Mouse (Mus musculus) heart, embryonic 15.5 days (tissue): ENCODE measurements around the gene Txnl4b. TPM values are rescaled to one million over a fixed set of nuclear protein-coding genes. Genes with fewer than 3 reads are reported as not detected.

Experiments
- ATAC-seq: fragments of 200-750 bp; cut with Nextera tagmentation; replicated peaks from 2 replicates; pipeline ENCODE4 v1.8.0; 2017; ENCODE audit warnings: low read depth, moderate TSS enrichment; ENCODE audit not compliant: insufficient number of reproducible peaks, insufficient read depth, low FRiP score
- H3K27ac ChIP-seq: fragments of 300-500 bp; sonication (generic); 2 replicates; pipeline ENCODE4 v1.5.1; 2015; ENCODE audit warnings: mild to moderate bottlenecking, inconsistent platforms
- H3K27me3 ChIP-seq: fragments of 300-500 bp; sonication (generic); 2 replicates; pipeline ENCODE4 v1.6.1; 2015; ENCODE audit warnings: inconsistent platforms
- H3K36me3 ChIP-seq: fragments of 300-500 bp; sonication (generic); 2 replicates; pipeline ENCODE4 v1.6.1; 2015; ENCODE audit warnings: mild to moderate bottlenecking, inconsistent platforms
- H3K4me1 ChIP-seq: fragments of 300-500 bp; sonication (generic); replicated peaks from 2 replicates; pipeline ENCODE4 v1.6.1; 2015; ENCODE audit warnings: inconsistent platforms
- H3K4me2 ChIP-seq: fragments of 300-500 bp; sonication (generic); 2 replicates; pipeline ENCODE4 v1.6.1; 2015; ENCODE audit warnings: inconsistent platforms, mild to moderate bottlenecking, moderate library complexity
- H3K4me3 ChIP-seq: fragments of 300-500 bp; sonication (generic); 2 replicates; pipeline ENCODE4 v1.5.1; 2015; ENCODE audit warnings: mild to moderate bottlenecking, inconsistent platforms
- H3K9ac ChIP-seq: fragments of 300-500 bp; sonication (generic); 2 replicates; pipeline ENCODE4 v1.6.1; 2015; ENCODE audit warnings: mild to moderate bottlenecking, inconsistent platforms
- H3K9me3 ChIP-seq: fragments of 300-500 bp; sonication (generic); replicated peaks from 2 replicates; pipeline ENCODE4 v1.6.1; 2016; ENCODE audit warnings: inconsistent platforms
- WGBS: fragments of 180-500 bp; shearing (Covaris S2); methylation state at CpG from one replicate; pipeline ENCODE4 v1.1.7; 2015; ENCODE audit warnings: mixed read lengths; 5-methylcytosine and 5-hydroxymethylcytosine counted together
- polyA plus RNA-seq: library from polyadenylated mRNA; unstranded; fragments of >200 nt; fragmentation: Nextera tagmentation; extraction: Ambion mirVana; gene quantifications from 2 replicates; pipeline ENCODE4 v1.2.1, GENCODE M21; 2015

The Txnl4b gene
- polyA plus RNA-seq, 1 experiment from 2014 or later, result 16.8 TPM

DNA sequence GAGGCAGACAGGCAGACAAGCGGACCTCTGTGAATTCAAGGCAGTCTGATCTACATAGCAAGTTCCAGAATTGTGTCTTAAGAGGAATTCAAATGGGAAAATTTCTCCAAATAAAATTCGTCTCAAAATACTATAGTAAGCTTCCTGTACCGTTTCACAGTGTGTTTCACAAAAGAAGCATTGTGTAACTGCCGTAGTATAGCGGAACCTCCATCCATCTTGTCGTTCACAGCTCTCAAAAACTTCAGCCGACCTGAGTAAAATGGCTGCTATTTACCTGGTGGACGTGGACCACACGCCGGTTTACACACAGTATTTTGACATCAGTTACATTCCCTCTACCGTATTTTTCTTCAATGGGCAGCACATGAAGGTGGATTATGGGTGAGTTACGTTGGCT is 5.4 kb downstream of the Txnl4b start:
- WGBS, result 84% methylated on average over 12 of the region's 12 CpGs

DNA sequence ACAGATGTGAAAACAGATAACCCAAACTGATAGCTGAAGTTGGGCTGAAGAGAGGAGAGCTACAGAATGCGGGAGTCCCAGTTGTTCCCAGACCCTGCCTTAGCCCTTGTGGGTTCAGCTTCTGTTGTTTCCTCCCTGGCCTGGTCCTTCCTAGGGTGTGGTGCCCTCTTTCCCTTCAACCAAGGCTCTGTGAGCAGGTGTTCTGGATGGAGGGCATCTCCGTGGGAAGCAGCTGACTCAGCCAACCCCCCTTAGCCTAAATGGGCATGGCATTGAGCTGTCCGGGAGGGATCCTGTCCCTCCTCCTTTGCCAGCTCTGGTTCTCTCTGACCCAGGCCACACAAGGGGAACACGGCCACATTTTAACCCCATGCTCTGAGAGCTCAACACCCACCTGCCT is 10.6 kb downstream of the Txnl4b start:
- Histone ChIP-seq H3K27ac (no peak overlapping the region), H3K4me2 (no peak overlapping the region), H3K36me3 (peaks cover 6% of the 10 kb centered on the region)

More for the DNA sequence above, 5.4 kb downstream of the Txnl4b start:
- no peaks in the 10 kb centered on the region for H3K27me3 ChIP-seq
- H3K4me1 ChIP-seq, result peaks cover 5% of the 10 kb centered on the region
- H3K27ac ChIP-seq, result no peak overlapping the region
- H3K4me2 ChIP-seq, result no peak overlapping the region
- ATAC-seq, result no peak
- H3K9me3 ChIP-seq, result no peaks in the 10 kb centered on the region
- no peak overlapping the region for H3K9ac ChIP-seq
- no peak overlapping the region for H3K4me3 ChIP-seq
- H3K36me3 ChIP-seq, result peaks cover 12% of the 10 kb centered on the region

DNA sequence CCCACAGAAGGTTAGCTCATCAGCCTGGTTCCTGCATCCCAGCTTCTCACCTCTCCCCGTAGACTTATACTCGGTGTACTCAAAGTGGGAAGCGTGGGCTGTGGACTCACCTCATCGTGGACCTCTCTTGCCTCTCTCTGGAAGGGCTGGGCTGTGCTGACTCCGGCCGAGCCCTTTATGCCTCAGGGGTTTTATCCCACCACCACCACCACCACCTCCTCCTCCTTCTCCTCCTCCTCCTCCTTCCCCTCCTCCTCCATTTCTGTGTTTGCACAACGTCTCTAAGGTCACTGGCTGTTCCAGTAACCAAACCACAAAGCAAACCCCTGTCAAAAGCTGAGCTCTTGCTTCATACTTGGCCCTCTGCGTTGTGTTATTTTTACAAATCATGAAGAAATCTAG is 13.2 kb downstream of the Txnl4b start, which contains the start of gene Hp:
Hp (minus strand) TSS at position 273 of the 402 bp plus-strand sequence.
- ATAC-seq, result no peak
- WGBS, result 66% methylated on average over 8 of the region's 8 CpGs
- no peak within 1 kb of the TSS for H3K27ac ChIP-seq
- H3K36me3 ChIP-seq, result no peaks in the 10 kb centered on the region
- H3K4me1 ChIP-seq, result no peaks in the 10 kb centered on the region
- H3K4me3 ChIP-seq, result no peak within 1 kb of the TSS
- no peaks in the 10 kb centered on the region for H3K27me3 ChIP-seq
- no peak within 1 kb of the TSS for H3K4me2 ChIP-seq
- peaks cover 2% of the 10 kb centered on the region; the same call in 1 of the 2 replicates for H3K9me3 ChIP-seq
- H3K9ac ChIP-seq, result no peak within 1 kb of the TSS

More for the DNA sequence above, 10.6 kb downstream of the Txnl4b start:
- Histone ChIP-seq H3K9me3 (no peaks in the 10 kb centered on the region), H3K4me1 (no peaks in the 10 kb centered on the region), H3K9ac (no peak overlapping the region), H3K27me3 (no peaks in the 10 kb centered on the region), H3K4me3 (no peak overlapping the region)
- no peak for ATAC-seq
- WGBS, result 73% methylated on average over 4 of the region's 4 CpGs

DNA sequence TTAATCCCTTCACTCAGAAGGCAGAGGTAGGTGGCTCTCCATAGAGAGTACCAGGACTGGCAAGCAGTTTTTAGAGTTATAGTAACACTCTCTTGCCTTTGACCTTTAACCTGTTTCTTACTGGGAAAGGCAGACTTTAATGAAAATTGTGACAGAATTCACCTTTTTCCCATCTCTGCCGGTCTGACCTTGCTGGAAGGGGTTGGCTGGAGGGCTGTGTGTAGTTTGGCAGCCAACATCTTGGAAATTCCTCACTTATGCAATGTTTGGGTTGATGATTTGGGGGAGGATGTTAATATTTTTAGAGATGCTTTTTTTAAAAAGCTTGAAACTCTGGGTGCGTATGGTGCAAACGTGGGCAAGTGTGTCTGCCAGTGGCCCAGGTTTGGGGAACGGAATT is 18.6 kb downstream of the Txnl4b start:
- Histone ChIP-seq H3K9me3 (peaks cover 4% of the 10 kb centered on the region; the same call in 1 of the 2 replicates), H3K4me1 (no peaks in the 10 kb centered on the region), H3K4me3 (no peak overlapping the region), H3K27ac (no peak overlapping the region), H3K4me2 (no peak overlapping the region), H3K36me3 (no peaks in the 10 kb centered on the region), H3K27me3 (no peaks in the 10 kb centered on the region), H3K9ac (no peak overlapping the region)
- WGBS, result 74% methylated on average over 4 of the region's 4 CpGs
- ATAC-seq, result no peak

DNA sequence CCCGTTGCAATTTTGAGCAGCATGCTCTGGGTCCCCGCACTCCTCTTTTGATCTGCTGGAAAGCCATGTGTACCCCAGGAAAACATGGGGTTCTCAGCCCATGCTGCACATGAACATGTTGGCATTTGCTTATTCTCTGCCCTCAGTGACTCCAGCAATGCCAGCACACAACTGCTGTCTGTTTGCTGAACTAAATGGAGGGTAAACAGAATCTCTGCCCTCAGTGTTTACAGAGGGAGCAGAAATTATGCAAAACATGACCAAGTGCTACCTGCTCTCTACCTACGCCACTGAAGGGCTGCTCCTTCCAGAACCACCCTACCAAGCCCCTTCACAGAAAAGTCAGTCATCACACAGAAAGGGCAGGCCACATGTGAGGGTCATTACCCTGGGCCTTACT is 19.1 kb downstream of the Txnl4b start:
- Histone ChIP-seq H3K4me3 (no peak overlapping the region), H3K27ac (no peak overlapping the region), H3K9ac (no peak overlapping the region), H3K27me3 (no peaks in the 10 kb centered on the region), H3K4me2 (no peak overlapping the region), H3K9me3 (peaks cover 4% of the 10 kb centered on the region; the same call in 1 of the 2 replicates), H3K4me1 (no peaks in the 10 kb centered on the region), H3K36me3 (no peaks in the 10 kb centered on the region)
- no peak for ATAC-seq
- WGBS, result 71% methylated on average over 3 of the region's 3 CpGs

DNA sequence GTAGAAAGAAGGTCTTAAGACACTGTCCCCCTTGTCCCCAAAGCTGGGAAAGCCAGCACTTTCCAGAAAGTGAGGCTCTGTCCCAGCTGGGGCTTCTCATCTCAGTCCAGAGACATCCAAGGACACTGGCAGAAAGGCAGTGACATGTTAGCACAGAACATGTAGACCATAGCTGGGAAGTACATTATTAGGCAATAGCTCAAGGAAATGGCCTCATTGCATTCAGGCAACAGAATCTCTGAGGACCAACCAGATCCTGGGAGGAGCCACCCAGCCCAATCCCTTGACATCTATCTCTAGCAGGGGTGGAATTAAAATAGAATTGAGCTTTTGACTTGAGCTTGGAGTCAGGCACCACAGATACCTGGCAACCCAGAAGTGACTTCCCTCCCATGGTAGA is 20.0 kb downstream of the Txnl4b start:
- Histone ChIP-seq H3K9ac (no peak overlapping the region), H3K4me3 (no peak overlapping the region), H3K9me3 (peaks cover 4% of the 10 kb centered on the region; the same call in 1 of the 2 replicates), H3K4me1 (no peaks in the 10 kb centered on the region), H3K27ac (no peak overlapping the region), H3K27me3 (no peaks in the 10 kb centered on the region), H3K4me2 (no peak overlapping the region), H3K36me3 (no peaks in the 10 kb centered on the region)
- no peak for ATAC-seq

DNA sequence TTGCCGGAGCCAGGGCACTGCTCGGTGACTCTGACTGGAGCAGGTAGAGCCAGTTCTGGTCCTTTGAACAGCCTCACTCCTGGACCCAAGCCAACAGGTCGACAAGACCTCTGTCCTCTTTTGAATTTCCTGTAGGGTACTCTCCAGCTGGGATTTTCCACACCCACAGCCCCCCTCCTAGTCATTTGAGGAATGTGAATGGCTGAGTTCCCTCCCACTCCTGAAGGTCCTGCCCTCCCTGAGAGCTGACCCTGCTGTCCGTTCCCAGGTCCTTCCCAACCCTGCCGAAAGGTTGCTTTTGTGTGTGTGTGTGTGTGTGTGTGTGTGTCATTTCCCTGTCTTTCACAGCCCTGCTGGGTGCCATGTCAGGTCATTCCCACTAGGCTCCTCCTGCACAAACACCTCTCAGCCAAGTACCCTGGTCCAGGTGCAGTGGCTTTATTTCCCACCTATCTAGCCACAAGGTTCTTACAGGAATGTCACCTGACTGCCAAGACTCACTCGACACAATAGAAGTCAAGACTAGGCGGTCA is 21.3 kb downstream of the Txnl4b start:
- H3K9ac ChIP-seq, result no peak overlapping the region
- H3K36me3 ChIP-seq, result no peaks in the 10 kb centered on the region
- no peak for ATAC-seq
- no peak overlapping the region for H3K27ac ChIP-seq
- H3K4me1 ChIP-seq, result no peaks in the 10 kb centered on the region
- H3K9me3 ChIP-seq, result peaks cover 4% of the 10 kb centered on the region; the same call in 1 of the 2 replicates
- 49% methylated on average over 7 of the region's 7 CpGs for WGBS
- H3K4me3 ChIP-seq, result no peak overlapping the region
- H3K4me2 ChIP-seq, result no peak overlapping the region
- H3K27me3 ChIP-seq, result no peaks in the 10 kb centered on the region

DNA sequence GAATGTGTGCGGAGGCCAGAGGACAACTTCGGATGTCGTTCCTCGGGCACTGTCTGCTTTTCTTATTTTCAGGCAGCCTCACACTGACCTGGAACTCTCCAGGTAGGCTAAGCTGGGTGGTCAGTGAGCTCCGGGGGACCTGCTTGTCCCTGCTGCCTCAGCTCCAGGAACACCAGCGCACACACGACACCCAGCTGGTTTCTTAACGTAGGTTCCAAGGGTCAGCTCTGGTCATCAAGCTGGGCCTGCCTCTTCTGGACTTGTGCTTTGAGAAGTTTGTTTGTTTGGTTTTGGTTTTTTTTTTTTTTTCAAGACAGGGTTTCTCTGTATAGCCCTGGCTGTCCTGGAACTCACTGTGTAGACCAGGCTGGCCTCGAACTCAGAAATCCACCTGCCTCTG is 25.2 kb downstream of the Txnl4b start:
- no peak overlapping the region for H3K27ac ChIP-seq
- H3K4me1 ChIP-seq, result no peaks in the 10 kb centered on the region
- H3K9ac ChIP-seq, result no peak overlapping the region
- no peaks in the 10 kb centered on the region for H3K27me3 ChIP-seq
- H3K4me2 ChIP-seq, result no peak overlapping the region
- ATAC-seq, result no peak
- no peaks in the 10 kb centered on the region for H3K9me3 ChIP-seq
- 88% methylated on average over 9 of the region's 9 CpGs for WGBS
- no peak overlapping the region for H3K4me3 ChIP-seq
- H3K36me3 ChIP-seq, result peaks cover 16% of the 10 kb centered on the region; the same call in 1 of the 2 replicates

DNA sequence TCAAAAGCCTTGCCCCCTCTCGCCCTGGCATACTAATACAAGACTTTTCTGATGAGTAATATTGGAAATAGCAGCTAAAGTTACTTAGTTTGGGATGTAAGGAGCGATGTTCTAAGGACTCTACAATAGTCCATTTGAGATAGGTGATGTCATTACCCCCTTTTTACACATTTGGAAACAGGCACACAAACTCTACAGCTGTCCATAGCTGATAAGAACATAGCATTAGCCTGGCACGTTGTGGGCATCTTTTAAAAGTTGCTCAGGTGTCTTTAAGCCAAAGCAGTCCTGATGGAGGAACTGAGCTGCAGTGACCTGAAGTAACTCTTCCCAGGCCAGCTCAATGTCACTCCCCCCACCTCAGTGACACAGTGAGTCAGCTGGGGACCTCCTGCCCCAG is 25.7 kb downstream of the Txnl4b start:
- no peak overlapping the region for H3K4me2 ChIP-seq
- peaks cover 16% of the 10 kb centered on the region; the same call in 1 of the 2 replicates for H3K36me3 ChIP-seq

DNA sequence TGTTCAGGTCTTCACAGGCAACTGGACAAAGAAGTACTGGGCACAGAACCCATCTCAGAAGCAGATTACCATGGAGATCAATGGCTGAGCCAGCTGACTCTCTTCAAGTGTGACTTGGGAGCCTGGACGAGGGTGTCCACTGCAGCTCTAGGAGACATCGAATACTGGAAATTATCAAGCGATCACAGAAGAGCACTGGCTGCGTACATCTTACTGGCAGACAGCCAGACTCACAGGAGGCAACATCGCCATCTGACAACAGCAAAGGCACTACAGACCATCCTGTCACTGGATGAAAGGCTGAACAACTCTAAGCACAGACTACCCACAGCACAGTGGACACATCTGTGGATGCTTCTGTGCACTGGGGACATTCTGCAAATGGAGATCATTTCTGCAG is 26.5 kb downstream of the Txnl4b start:
- no peaks in the 10 kb centered on the region for H3K9me3 ChIP-seq
- no peak overlapping the region for H3K4me2 ChIP-seq
- peaks cover 16% of the 10 kb centered on the region; the same call in 1 of the 2 replicates for H3K36me3 ChIP-seq
- H3K4me1 ChIP-seq, result no peaks in the 10 kb centered on the region
- no peaks in the 10 kb centered on the region for H3K27me3 ChIP-seq
- WGBS, result 81% methylated on average over 5 of the region's 5 CpGs
- H3K9ac ChIP-seq, result no peak overlapping the region
- no peak overlapping the region for H3K4me3 ChIP-seq
- no peak for ATAC-seq
- no peak overlapping the region for H3K27ac ChIP-seq

More for the DNA sequence above, 25.7 kb downstream of the Txnl4b start:
- H3K4me3 ChIP-seq, result no peak overlapping the region
- 80% methylated on average over 3 of the region's 3 CpGs for WGBS
- H3K9ac ChIP-seq, result no peak overlapping the region
- no peak for ATAC-seq
- H3K27ac ChIP-seq, result no peak overlapping the region
- no peaks in the 10 kb centered on the region for H3K9me3 ChIP-seq
- H3K4me1 ChIP-seq, result no peaks in the 10 kb centered on the region
- no peaks in the 10 kb centered on the region for H3K27me3 ChIP-seq

DNA sequence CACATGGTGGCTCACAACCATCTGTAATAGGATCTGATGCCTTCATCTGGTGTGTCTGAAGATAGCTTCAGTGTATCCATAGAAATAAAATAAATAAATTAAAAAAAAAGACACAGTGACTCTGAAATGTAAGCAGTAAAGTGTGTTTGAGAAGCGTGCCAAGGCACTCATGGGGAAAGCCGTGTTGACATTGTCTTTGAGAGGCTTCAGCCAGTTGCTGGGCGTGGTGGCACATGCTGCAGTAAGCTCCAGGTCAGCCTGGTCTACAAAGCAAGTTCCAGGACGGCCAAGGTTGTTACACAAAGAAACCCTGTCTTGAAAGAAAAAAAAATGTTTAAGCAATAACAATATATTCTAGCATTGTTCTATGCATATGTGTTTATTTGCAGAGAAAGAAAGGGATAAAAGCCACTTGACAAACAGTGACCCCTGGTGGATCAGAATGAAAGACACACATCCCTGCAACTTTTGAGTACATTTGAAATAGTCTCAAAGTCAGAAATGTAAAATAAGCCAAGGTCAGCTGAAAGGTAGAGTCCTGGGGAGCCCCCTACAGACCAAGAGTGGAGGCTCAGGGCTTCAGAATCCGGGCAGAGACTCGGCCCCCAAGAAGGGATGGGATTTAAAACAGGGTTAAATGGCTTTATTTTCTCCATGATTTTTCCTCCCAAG is 27.6 kb downstream of the Txnl4b start:
- no peak for ATAC-seq
- Histone ChIP-seq H3K36me3 (peaks cover 16% of the 10 kb centered on the region; the same call in 1 of the 2 replicates), H3K9me3 (no peaks in the 10 kb centered on the region), H3K9ac (no peak overlapping the region), H3K27me3 (no peaks in the 10 kb centered on the region), H3K4me1 (no peaks in the 10 kb centered on the region), H3K27ac (no peak overlapping the region), H3K4me2 (no peak overlapping the region), H3K4me3 (no peak overlapping the region)
- 73% methylated on average over 6 of the region's 6 CpGs for WGBS

DNA sequence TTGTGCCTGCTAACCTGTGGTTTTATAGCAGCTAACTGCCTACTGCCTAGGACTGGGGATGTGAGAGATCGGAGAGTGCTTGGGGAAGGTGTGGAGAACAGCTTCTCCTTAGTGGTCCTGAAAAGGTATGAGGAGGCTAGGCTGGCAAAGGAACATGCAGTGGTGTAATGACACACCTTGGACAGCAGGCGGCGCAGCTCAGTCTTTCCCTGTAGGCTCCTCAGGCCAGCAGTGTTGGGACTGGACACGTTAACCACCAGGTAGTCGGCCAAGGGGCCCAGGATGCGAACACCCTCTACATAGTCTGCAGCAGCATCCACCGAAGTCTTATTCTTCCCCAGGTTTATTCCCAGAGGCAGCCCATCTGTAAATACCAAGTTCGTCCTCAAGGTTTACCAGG is 30.2 kb downstream of the Txnl4b start:
- 46% methylated on average over 8 of the region's 8 CpGs for WGBS
- peaks cover 21% of the 10 kb centered on the region; the same call in 1 of the 2 replicates for H3K36me3 ChIP-seq

More for the DNA sequence above, 30.2 kb downstream of the Txnl4b start:
- Histone ChIP-seq H3K4me1 (no peaks in the 10 kb centered on the region), H3K4me2 (no peak overlapping the region), H3K27ac (no peak overlapping the region), H3K27me3 (no peaks in the 10 kb centered on the region), H3K9me3 (no peaks in the 10 kb centered on the region), H3K9ac (no peak overlapping the region), H3K4me3 (no peak overlapping the region)
- ATAC-seq, result no peak
